Mouse (Mus musculus): ENCODE data around the gene Epn2. TPM values are rescaled to one million over a fixed set of nuclear protein-coding genes. Genes with fewer than 3 reads are reported as not detected.
A peak's percentile ranks its signal among the peaks of the same experiment; 100 is the strongest.

Epn2 gene
- polyA plus RNA-seq, 1 experiment from 2014 or later: 24.7 TPM

- ATAC-seq (ENCODE audit: insufficient number of reproducible peaks, low FRiP score, low TSS enrichment, low read depth) (no peak), DNase-seq (ENCODE audit: low spot score) (no peak)
- Histone ChIP-seq H3K4me2 (ENCODE audit: low read depth, severe bottlenecking) (no peak overlapping the region), H3K27ac (replicated peaks; ENCODE audit: low read depth, low read length) (no peak overlapping the region), H3K27me3 (ENCODE audit: control insufficient read depth, insufficient read depth, low read length) (no peaks in the 10 kb centered on the region), H3K4me3 (ENCODE audit: low read depth, low read length) (no peak overlapping the region), H3K9me3 (ENCODE audit: control insufficient read depth, low read length) (no peaks in the 10 kb centered on the region), H3K36me3 (ENCODE audit: control insufficient read depth, insufficient read depth, low read length) (peaks cover 3% of the 10 kb centered on the region; the same call in 1 of the 2 replicates), H3K4me1 (ENCODE audit: control insufficient read depth, insufficient read depth, low read length) (no peaks in the 10 kb centered on the region), H3K9ac (ENCODE audit: low read length) (no peak overlapping the region)
- WGBS: 93% methylated on average over 3 of the region's 3 CpGs
Observed at GRCm38 (mm10) chr11:61519484-61520107, 59.9 kb downstream of the Epn2 start.

- DNase-seq (ENCODE audit: low spot score) (no peak), ATAC-seq (ENCODE audit: insufficient number of reproducible peaks, low FRiP score, low TSS enrichment, low read depth) (no peak)
- Histone ChIP-seq H3K4me3 (ENCODE audit: low read depth, low read length) (no peak overlapping the region), H3K27me3 (ENCODE audit: control insufficient read depth, insufficient read depth, low read length) (no peaks in the 10 kb centered on the region), H3K4me1 (ENCODE audit: control insufficient read depth, insufficient read depth, low read length) (no peaks in the 10 kb centered on the region), H3K9me3 (ENCODE audit: control insufficient read depth, low read length) (no peaks in the 10 kb centered on the region), H3K9ac (ENCODE audit: low read length) (no peak overlapping the region), H3K36me3 (ENCODE audit: control insufficient read depth, insufficient read depth, low read length) (peaks cover 3% of the 10 kb centered on the region; the same call in 1 of the 2 replicates), H3K4me2 (ENCODE audit: low read depth, severe bottlenecking) (no peak overlapping the region), H3K27ac (replicated peaks; ENCODE audit: low read depth, low read length) (no peak overlapping the region)
- 94% methylated on average over 3 of the region's 3 CpGs for WGBS
Observed at GRCm38 (mm10) chr11:61518871-61519270, 60.6 kb downstream of the Epn2 start.

- peaks cover 5% of the 10 kb centered on the region; the same call in 1 of the 2 replicates for H3K36me3 ChIP-seq (ENCODE audit: control insufficient read depth, insufficient read depth, low read length)
- no peak overlapping the region for H3K4me3 ChIP-seq (ENCODE audit: low read depth, low read length)
- no peak for DNase-seq (ENCODE audit: low spot score)
- ATAC-seq (ENCODE audit: insufficient number of reproducible peaks, low FRiP score, low TSS enrichment, low read depth): no peak
- no peaks in the 10 kb centered on the region for H3K4me1 ChIP-seq (ENCODE audit: control insufficient read depth, insufficient read depth, low read length)
- H3K4me2 ChIP-seq (ENCODE audit: low read depth, severe bottlenecking): no peak overlapping the region
- no peaks in the 10 kb centered on the region for H3K27me3 ChIP-seq (ENCODE audit: control insufficient read depth, insufficient read depth, low read length)
- no peak overlapping the region for H3K27ac ChIP-seq (replicated peaks; ENCODE audit: low read depth, low read length)
- no peaks in the 10 kb centered on the region for H3K9me3 ChIP-seq (ENCODE audit: control insufficient read depth, low read length)
- no peak overlapping the region for H3K9ac ChIP-seq (ENCODE audit: low read length)
- WGBS: 92% methylated on average over 1 of the region's 1 CpGs
Observed at GRCm38 (mm10) chr11:61517971-61518370, 61.5 kb downstream of the Epn2 start.

- H3K4me1 ChIP-seq (ENCODE audit: control insufficient read depth, insufficient read depth, low read length): no peaks in the 10 kb centered on the region
- H3K27ac ChIP-seq (replicated peaks; ENCODE audit: low read depth, low read length): no peak overlapping the region
- no peak overlapping the region for H3K4me2 ChIP-seq (ENCODE audit: low read depth, severe bottlenecking)
- H3K9me3 ChIP-seq (ENCODE audit: control insufficient read depth, low read length): no peaks in the 10 kb centered on the region
- H3K9ac ChIP-seq (ENCODE audit: low read length): no peak overlapping the region
- no peaks in the 10 kb centered on the region for H3K27me3 ChIP-seq (ENCODE audit: control insufficient read depth, insufficient read depth, low read length)
- DNase-seq (ENCODE audit: low spot score): peak; percentile 68
- 43% methylated on average over 3 of the region's 3 CpGs for WGBS
- H3K36me3 ChIP-seq (ENCODE audit: control insufficient read depth, insufficient read depth, low read length): peaks cover 6% of the 10 kb centered on the region; the same call in 1 of the 2 replicates
- ATAC-seq (ENCODE audit: insufficient number of reproducible peaks, low FRiP score, low TSS enrichment, low read depth): no peak
- no peak overlapping the region for H3K4me3 ChIP-seq (ENCODE audit: low read depth, low read length)
Observed at GRCm38 (mm10) chr11:61514953-61515352, 64.5 kb downstream of the Epn2 start.

- H3K27me3 ChIP-seq (ENCODE audit: control insufficient read depth, insufficient read depth, low read length): no peaks in the 10 kb centered on the region
- no peak within 1 kb of the TSS for H3K27ac ChIP-seq (replicated peaks; ENCODE audit: low read depth, low read length)
- peak within 1 kb of the TSS; percentile 62 for H3K9ac ChIP-seq (ENCODE audit: low read length)
- ATAC-seq (ENCODE audit: insufficient number of reproducible peaks, low FRiP score, low TSS enrichment, low read depth): peak; percentile 86
- peak within 1 kb of the TSS; percentile 50 for H3K4me2 ChIP-seq (ENCODE audit: low read depth, severe bottlenecking)
- peak within 1 kb of the TSS; percentile 59 for H3K4me3 ChIP-seq (ENCODE audit: low read depth, low read length)
- no peaks in the 10 kb centered on the region for H3K36me3 ChIP-seq (ENCODE audit: control insufficient read depth, insufficient read depth, low read length)
- H3K9me3 ChIP-seq (ENCODE audit: control insufficient read depth, low read length): no peaks in the 10 kb centered on the region
- WGBS: under 1% methylated on average over 39 of the region's 39 CpGs
- no peaks in the 10 kb centered on the region for H3K4me1 ChIP-seq (ENCODE audit: control insufficient read depth, insufficient read depth, low read length)
- peak; percentile 97 for DNase-seq (ENCODE audit: low spot score)
Observed at GRCm38 (mm10) chr11:61504713-61505257, 74.7 kb downstream of the Epn2 start, which contains the start of gene B9d1. B9d1 (plus strand) TSS chr11:61505144.

GRCm38 (mm10) chr11:61503933-61504332, 75.6 kb downstream of the Epn2 start:
- Histone ChIP-seq H3K36me3 (ENCODE audit: control insufficient read depth, insufficient read depth, low read length) (no peaks in the 10 kb centered on the region), H3K9me3 (ENCODE audit: control insufficient read depth, low read length) (no peaks in the 10 kb centered on the region), H3K27ac (replicated peaks; ENCODE audit: low read depth, low read length) (no peak overlapping the region), H3K9ac (ENCODE audit: low read length) (no peak overlapping the region), H3K4me1 (ENCODE audit: control insufficient read depth, insufficient read depth, low read length) (peaks cover 3% of the 10 kb centered on the region; the same call in 1 of the 2 replicates), H3K27me3 (ENCODE audit: control insufficient read depth, insufficient read depth, low read length) (no peaks in the 10 kb centered on the region), H3K4me3 (ENCODE audit: low read depth, low read length) (no peak overlapping the region), H3K4me2 (ENCODE audit: low read depth, severe bottlenecking) (no peak overlapping the region)
- DNase-seq (ENCODE audit: low spot score): no peak
- 47% methylated on average over 8 of the region's 8 CpGs for WGBS
- no peak for ATAC-seq (ENCODE audit: insufficient number of reproducible peaks, low FRiP score, low TSS enrichment, low read depth)

- WGBS: 71% methylated on average over 6 of the region's 6 CpGs
- DNase-seq (ENCODE audit: low spot score) (no peak), ATAC-seq (ENCODE audit: insufficient number of reproducible peaks, low FRiP score, low TSS enrichment, low read depth) (no peak)
- no peak overlapping the region for H3K9ac ChIP-seq (ENCODE audit: low read length)
- H3K4me3 ChIP-seq (ENCODE audit: low read depth, low read length): no peak overlapping the region
- H3K27ac ChIP-seq (replicated peaks; ENCODE audit: low read depth, low read length): no peak overlapping the region
- no peaks in the 10 kb centered on the region for H3K9me3 ChIP-seq (ENCODE audit: control insufficient read depth, low read length)
- H3K27me3 ChIP-seq (ENCODE audit: control insufficient read depth, insufficient read depth, low read length): no peaks in the 10 kb centered on the region
- no peak overlapping the region for H3K4me2 ChIP-seq (ENCODE audit: low read depth, severe bottlenecking)
- H3K4me1 ChIP-seq (ENCODE audit: control insufficient read depth, insufficient read depth, low read length): peaks cover 3% of the 10 kb centered on the region; the same call in 1 of the 2 replicates
- no peaks in the 10 kb centered on the region for H3K36me3 ChIP-seq (ENCODE audit: control insufficient read depth, insufficient read depth, low read length)
Observed at GRCm38 (mm10) chr11:61498736-61499504, 80.6 kb downstream of the Epn2 start.

- Histone ChIP-seq H3K4me2 (ENCODE audit: low read depth, severe bottlenecking) (no peak overlapping the region), H3K9me3 (ENCODE audit: control insufficient read depth, low read length) (no peaks in the 10 kb centered on the region), H3K36me3 (ENCODE audit: control insufficient read depth, insufficient read depth, low read length) (peaks cover 1% of the 10 kb centered on the region; the same call in 1 of the 2 replicates), H3K27ac (replicated peaks; ENCODE audit: low read depth, low read length) (no peak overlapping the region), H3K4me1 (ENCODE audit: control insufficient read depth, insufficient read depth, low read length) (peaks cover 8% of the 10 kb centered on the region), H3K4me3 (ENCODE audit: low read depth, low read length) (no peak overlapping the region), H3K9ac (ENCODE audit: low read length) (no peak overlapping the region), H3K27me3 (ENCODE audit: control insufficient read depth, insufficient read depth, low read length) (no peaks in the 10 kb centered on the region)
- DNase-seq (ENCODE audit: low spot score) (no peak), ATAC-seq (ENCODE audit: insufficient number of reproducible peaks, low FRiP score, low TSS enrichment, low read depth) (no peak)
- 73% methylated on average over 1 of the region's 1 CpGs for WGBS
Observed at GRCm38 (mm10) chr11:61497490-61497889, 82.0 kb downstream of the Epn2 start.
